Mouse (Mus musculus) liver, embryonic 12.5 days (tissue): ENCODE measurements around the gene Gje1. TPM values are rescaled to one million over a fixed set of nuclear protein-coding genes. Genes with fewer than 3 reads are reported as not detected.

Source experiments
- ATAC-seq: fragments of 200-750 bp; cut with Nextera tagmentation; 2 replicates; pipeline ENCODE4 v1.8.0; 2017; ENCODE audit warnings: moderate number of reproducible peaks, mild to moderate bottlenecking, moderate library complexity
- H3K27ac ChIP-seq: fragments of 300-500 bp; sonication (generic); 2 replicates; pipeline ENCODE4 v1.5.1; 2016; ENCODE audit warnings: mild to moderate bottlenecking
- H3K27me3 ChIP-seq: fragments of 300-500 bp; sonication (generic); replicated peaks from 2 replicates; pipeline ENCODE4 v1.6.1; 2016; ENCODE audit warnings: mild to moderate bottlenecking, moderate library complexity
- H3K36me3 ChIP-seq: fragments of 300-500 bp; sonication (generic); 2 replicates; pipeline ENCODE4 v1.6.1; 2016; ENCODE audit warnings: mild to moderate bottlenecking, moderate library complexity
- H3K4me1 ChIP-seq: fragments of 300-500 bp; sonication (generic); 2 replicates; pipeline ENCODE4 v1.6.1; 2016
- H3K4me2 ChIP-seq: fragments of 300-500 bp; sonication (generic); 2 replicates; pipeline ENCODE4 v1.6.1; 2016; ENCODE audit warnings: mild to moderate bottlenecking, moderate library complexity
- H3K4me3 ChIP-seq: fragments of 300-500 bp; sonication (generic); 2 replicates; pipeline ENCODE4 v1.5.1; 2016; ENCODE audit warnings: mild to moderate bottlenecking, moderate library complexity
- H3K9ac ChIP-seq: fragments of 300-500 bp; sonication (generic); 2 replicates; pipeline ENCODE4 v1.6.1; 2016; ENCODE audit warnings: mild to moderate bottlenecking, moderate library complexity
- H3K9me3 ChIP-seq: fragments of 300-500 bp; sonication (generic); replicated peaks from 2 replicates; pipeline ENCODE4 v1.6.1; 2016; ENCODE audit warnings: mild to moderate bottlenecking, moderate library complexity
- WGBS: fragments of 180-500 bp; shearing (Covaris S2); methylation state at CpG from one replicate; pipeline ENCODE4 v1.1.7; 2016; ENCODE audit not compliant: insufficient replicate concordance; 5-methylcytosine and 5-hydroxymethylcytosine counted together
- polyA plus RNA-seq: library from polyadenylated mRNA; unstranded; fragments of >200 nt; fragmentation: Nextera tagmentation; extraction: Ambion mirVana; gene quantifications from 2 replicates; pipeline ENCODE4 v1.2.1, GENCODE M21; 2016

The Gje1 gene
- not detected in 2 replicates for polyA plus RNA-seq

DNA sequence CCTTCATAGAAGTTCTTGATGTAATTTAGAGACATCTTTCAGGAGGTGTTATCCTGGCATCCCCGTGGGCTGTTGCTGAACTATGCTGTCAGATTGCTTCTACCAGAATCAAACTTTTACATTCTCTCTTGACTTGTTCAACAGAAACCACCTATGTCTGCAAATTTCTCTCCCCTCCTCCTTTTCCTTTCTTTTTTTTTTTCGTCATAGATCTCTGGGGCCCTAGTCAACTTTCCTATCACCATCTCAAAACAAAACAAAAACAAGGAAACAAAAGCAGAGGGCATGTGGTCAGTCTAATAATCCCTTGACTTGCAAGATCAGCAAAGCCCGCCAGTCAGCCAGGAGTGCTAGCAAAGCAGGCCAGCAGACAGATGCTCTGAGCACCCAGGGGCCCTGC lies at the start of gene Gje1:
Gje1 (minus strand) TSS at position 101 of the 400 bp plus-strand sequence.
- Histone ChIP-seq H3K27me3 (no peaks in the 10 kb centered on the region), H3K4me3 (no peak within 1 kb of the TSS), H3K36me3 (no peaks in the 10 kb centered on the region), H3K27ac (no peak within 1 kb of the TSS), H3K4me1 (no peaks in the 10 kb centered on the region), H3K9me3 (no peaks in the 10 kb centered on the region), H3K4me2 (no peak within 1 kb of the TSS), H3K9ac (no peak within 1 kb of the TSS)
- WGBS = 43% methylated on average over 3 of the region's 3 CpGs
- ATAC-seq = no peak

GRCm38 (mm10) chr10:14760618-14761017 lies 42.6 kb upstream of the Gje1 start:
- no peak for ATAC-seq
- Histone ChIP-seq H3K27ac (no peak overlapping the region), H3K36me3 (no peaks in the 10 kb centered on the region), H3K4me1 (no peaks in the 10 kb centered on the region), H3K27me3 (peaks cover 17% of the 10 kb centered on the region), H3K9me3 (no peaks in the 10 kb centered on the region), H3K4me2 (peak overlapping the region; percentile 50; the same call in 1 of the 2 replicates), H3K4me3 (no peak overlapping the region), H3K9ac (no peak overlapping the region)
- WGBS = 25% methylated on average over 8 of the region's 8 CpGs

DNA sequence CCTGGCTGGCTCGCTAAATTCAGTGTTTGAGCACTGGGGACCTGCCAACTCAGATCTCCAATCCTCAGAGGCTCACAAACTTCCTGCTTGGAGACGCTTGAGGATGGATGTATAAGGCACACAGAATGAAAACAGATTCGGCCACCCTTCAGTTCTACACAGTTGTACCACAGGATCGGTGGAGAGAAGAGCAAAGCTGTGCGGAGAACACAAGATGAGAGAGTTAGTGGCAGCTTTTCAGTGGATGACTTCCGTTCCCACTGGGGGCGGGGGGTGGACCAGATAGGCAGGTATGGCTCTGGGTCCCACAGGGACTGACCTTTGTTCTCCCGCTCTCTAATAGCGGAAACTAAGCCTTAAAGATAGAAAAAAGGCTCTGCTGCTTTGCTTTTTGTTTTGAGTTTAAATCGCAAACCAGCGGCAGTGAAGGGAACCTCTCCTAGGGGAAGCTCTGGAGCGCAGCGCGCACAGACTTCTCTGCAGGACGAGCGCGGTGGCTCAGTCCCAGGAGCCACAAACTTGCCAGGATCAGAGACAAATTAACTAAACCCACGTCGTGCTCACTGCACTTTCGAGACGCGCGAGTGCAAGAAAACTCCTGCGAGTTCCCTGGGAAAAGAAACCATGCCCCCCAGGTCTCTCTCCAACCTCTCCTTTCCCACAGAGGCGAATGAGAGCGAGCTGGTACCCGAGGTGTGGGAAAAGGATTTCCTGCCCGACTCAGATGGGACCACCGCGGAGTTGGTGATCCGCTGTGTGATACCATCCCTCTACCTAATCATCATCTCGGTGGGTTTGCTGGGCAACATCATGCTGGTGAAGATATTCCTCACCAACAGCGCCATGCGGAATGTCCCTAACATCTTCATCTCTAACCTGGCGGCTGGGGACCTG lies 41.9 kb upstream of the Gje1 start:
- peak overlapping the region; percentile 23 for H3K4me3 ChIP-seq

DNA sequence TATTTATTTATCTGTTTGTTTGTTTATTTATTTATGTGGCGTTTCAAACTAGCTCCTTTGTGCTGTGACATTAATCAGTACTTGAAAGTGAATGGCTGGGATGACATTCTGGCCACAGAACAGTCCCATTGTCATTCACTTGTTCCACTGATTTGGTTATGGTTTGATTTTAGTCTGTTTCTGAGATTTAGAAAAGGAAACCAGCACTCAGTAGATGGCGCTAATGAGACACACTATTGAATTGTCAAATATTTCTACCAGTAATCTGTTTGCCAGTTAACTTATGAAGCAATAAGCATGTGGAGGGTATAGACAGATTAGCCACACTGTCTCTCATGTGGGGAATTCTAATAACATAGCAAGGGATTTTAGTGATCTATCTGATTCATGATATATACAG lies 16.3 kb upstream of the Gje1 start:
- WGBS = 11% methylated on average over 2 of the region's 2 CpGs
- no peaks in the 10 kb centered on the region for H3K27me3 ChIP-seq
- no peak for ATAC-seq
- no peak overlapping the region for H3K4me2 ChIP-seq
- H3K4me1 ChIP-seq = no peaks in the 10 kb centered on the region
- H3K9me3 ChIP-seq = no peaks in the 10 kb centered on the region
- no peak overlapping the region for H3K27ac ChIP-seq
- no peak overlapping the region for H3K9ac ChIP-seq
- H3K4me3 ChIP-seq = no peak overlapping the region
- no peaks in the 10 kb centered on the region for H3K36me3 ChIP-seq

More for the DNA sequence above, 41.9 kb upstream of the Gje1 start:
- Histone ChIP-seq H3K9me3 (no peaks in the 10 kb centered on the region), H3K4me2 (peak overlapping the region; percentile 50), H3K36me3 (no peaks in the 10 kb centered on the region), H3K9ac (no peak overlapping the region), H3K4me1 (no peaks in the 10 kb centered on the region), H3K27ac (no peak overlapping the region), H3K27me3 (peaks cover 17% of the 10 kb centered on the region)
- no peak for ATAC-seq
- 6% methylated on average over 35 of the region's 35 CpGs for WGBS

DNA sequence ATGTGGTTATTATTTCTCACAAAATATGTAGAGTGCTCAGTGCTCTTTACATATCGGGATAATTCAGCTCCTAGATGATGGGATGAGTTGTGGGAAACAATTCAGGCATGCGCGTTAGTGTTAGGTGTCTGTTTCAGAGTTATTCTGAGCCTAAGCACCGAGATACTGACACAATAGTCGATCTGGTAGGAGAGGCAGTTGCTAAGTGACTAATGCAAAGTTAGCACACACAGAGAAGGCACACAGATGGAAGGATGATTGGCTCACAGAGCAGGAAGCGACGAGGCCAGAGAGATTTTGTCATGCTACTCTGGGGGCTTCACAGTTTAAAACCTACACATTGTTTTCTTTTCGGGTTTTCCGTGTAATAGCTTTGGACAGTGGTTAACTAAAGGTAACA lies 7.7 kb upstream of the Gje1 start:
- Histone ChIP-seq H3K4me2 (no peak overlapping the region), H3K4me1 (no peaks in the 10 kb centered on the region), H3K36me3 (no peaks in the 10 kb centered on the region), H3K4me3 (no peak overlapping the region), H3K9ac (no peak overlapping the region), H3K27ac (no peak overlapping the region), H3K27me3 (no peaks in the 10 kb centered on the region), H3K9me3 (no peaks in the 10 kb centered on the region)
- ATAC-seq = no peak
- 60% methylated on average over 9 of the region's 9 CpGs for WGBS

GRCm38 (mm10) chr10:14705072-14706066 lies 12.6 kb downstream of the Gje1 start, which contains the start of the genes Vta1 and Nmbr:
TSS of gene Vta1 (minus strand) at chr10:14705560.
TSS of gene Nmbr (plus strand) at chr10:14705591.
- Histone ChIP-seq H3K36me3 (no peaks in the 10 kb centered on the region; the same call in 1 of the 2 replicates), H3K27me3 (no peaks in the 10 kb centered on the region), H3K4me2 (peak within 1 kb of the TSS; percentile 72), H3K4me3 (peak within 1 kb of the TSS; percentile 93), H3K4me1 (peaks cover 15% of the 10 kb centered on the region), H3K9ac (peak within 1 kb of the TSS; percentile 83), H3K9me3 (no peaks in the 10 kb centered on the region), H3K27ac (peak within 1 kb of the TSS; percentile 79)
- under 1% methylated on average over 50 of the region's 50 CpGs for WGBS
- ATAC-seq = peak; percentile 99

DNA sequence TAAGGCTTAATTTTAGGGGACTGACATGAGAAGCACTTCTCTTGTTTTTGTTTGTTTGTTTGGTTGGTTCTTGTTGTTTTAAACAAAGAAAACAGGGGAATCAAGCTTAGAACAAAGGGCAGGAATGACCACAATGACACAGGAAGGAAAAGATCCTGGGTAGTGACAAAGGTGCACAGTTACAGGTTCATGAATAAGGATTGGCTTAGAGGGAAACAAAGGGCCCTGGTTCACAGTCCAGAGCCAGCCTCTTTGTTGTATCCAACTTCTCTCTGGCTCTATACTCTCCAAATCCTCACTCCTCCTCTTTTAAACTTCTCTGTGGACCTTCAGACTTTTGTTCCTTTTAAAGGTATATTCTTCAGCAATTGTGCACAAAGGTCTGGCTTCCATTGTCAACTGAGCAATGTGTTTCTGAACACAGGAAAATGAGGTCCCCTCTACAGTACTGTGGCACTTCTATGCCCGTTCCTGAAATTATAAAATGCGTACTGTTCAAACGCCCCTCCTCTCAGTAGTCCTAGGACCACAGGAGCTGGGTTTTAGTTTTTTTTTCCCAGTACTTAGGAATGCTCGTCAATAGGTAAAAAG lies 14.1 kb downstream of the Gje1 start:
- Histone ChIP-seq H3K36me3 (no peaks in the 10 kb centered on the region; the same call in 1 of the 2 replicates), H3K4me3 (peak overlapping the region; percentile 93), H3K27ac (no peak overlapping the region), H3K4me1 (peaks cover 15% of the 10 kb centered on the region), H3K9ac (peak overlapping the region; percentile 83; the same call in 1 of the 2 replicates), H3K4me2 (peak overlapping the region; percentile 72), H3K27me3 (no peaks in the 10 kb centered on the region), H3K9me3 (no peaks in the 10 kb centered on the region)
- 60% methylated on average over 4 of the region's 4 CpGs for WGBS
- no peak for ATAC-seq

DNA sequence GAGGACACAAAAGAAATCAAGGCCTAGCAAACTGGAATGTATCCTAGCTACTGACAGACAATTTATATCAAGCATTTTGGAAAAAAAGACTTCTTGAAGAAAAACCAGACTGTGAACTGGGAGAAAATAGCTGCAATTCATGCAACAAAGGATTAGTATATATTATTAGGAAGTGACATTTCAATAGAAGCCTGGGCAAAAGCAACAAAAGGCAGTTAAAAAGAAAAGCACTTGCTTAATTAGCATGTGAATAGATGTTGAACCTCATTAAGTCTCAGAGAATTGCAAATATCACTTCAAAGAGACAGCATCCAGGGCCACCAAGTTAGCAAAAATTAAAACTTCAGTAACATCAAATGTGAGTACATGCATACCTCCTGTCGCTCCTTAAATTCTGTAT lies 14.8 kb downstream of the Gje1 start:
- WGBS = 90% methylated on average over 1 of the region's 1 CpGs
- no peak for ATAC-seq
- Histone ChIP-seq H3K4me1 (peaks cover 15% of the 10 kb centered on the region), H3K9me3 (no peaks in the 10 kb centered on the region), H3K27ac (no peak overlapping the region), H3K4me2 (no peak overlapping the region), H3K27me3 (no peaks in the 10 kb centered on the region), H3K36me3 (no peaks in the 10 kb centered on the region; the same call in 1 of the 2 replicates), H3K9ac (no peak overlapping the region), H3K4me3 (no peak overlapping the region)

GRCm38 (mm10) chr10:14690349-14690748 lies 27.7 kb downstream of the Gje1 start:
- Histone ChIP-seq H3K9ac (no peak overlapping the region), H3K27me3 (no peaks in the 10 kb centered on the region), H3K36me3 (peaks cover 17% of the 10 kb centered on the region), H3K4me2 (no peak overlapping the region), H3K9me3 (0 out of 2 replicates have a peak, but pooled peaks cover 3% of the 10 kb centered on the region), H3K27ac (no peak overlapping the region), H3K4me3 (no peak overlapping the region), H3K4me1 (0 out of 2 replicates have a peak, but pooled peaks cover 13% of the 10 kb centered on the region)
- 82% methylated on average over 3 of the region's 3 CpGs for WGBS
- no peak for ATAC-seq

DNA sequence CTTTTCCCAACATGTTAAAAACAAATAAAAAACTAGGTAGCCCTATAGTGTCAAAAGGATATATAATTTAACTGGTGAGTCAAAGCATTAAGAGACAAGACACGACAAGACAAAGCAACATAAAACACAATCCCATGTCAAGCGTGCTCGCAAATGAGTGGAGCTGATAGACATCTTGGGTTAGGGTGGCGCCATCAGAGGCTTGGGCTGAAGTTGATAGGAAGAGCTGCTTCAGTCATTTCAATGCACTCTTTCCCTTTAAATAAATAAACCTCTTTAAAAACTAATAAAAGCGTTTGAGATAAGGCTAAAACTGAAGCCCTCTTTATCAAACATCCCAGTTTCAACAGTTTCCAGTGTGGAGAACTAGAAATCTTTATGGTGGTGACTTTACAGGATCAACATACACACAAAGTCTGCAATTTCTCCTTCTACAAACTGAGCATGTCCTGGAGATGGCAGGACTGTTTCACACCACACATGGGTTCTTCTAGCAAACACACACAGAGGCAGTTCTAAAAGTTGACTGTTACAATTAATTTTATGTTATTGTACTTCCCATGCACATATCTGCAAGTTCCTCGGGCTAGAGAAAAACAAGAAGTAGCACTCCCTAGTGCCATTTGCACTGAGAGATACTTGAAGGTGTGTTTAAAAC lies 29.1 kb downstream of the Gje1 start:
- Histone ChIP-seq H3K27me3 (no peaks in the 10 kb centered on the region), H3K9ac (no peak overlapping the region), H3K4me2 (no peak overlapping the region), H3K4me3 (no peak overlapping the region), H3K4me1 (0 out of 2 replicates have a peak, but pooled peaks cover 13% of the 10 kb centered on the region), H3K9me3 (0 out of 2 replicates have a peak, but pooled peaks cover 3% of the 10 kb centered on the region), H3K36me3 (peaks cover 22% of the 10 kb centered on the region), H3K27ac (no peak overlapping the region)
- no peak for ATAC-seq
- 60% methylated on average over 6 of the region's 6 CpGs for WGBS

GRCm38 (mm10) chr10:14685663-14686062 lies 32.4 kb downstream of the Gje1 start:
- no peak for ATAC-seq
- Histone ChIP-seq H3K27me3 (no peaks in the 10 kb centered on the region), H3K9me3 (0 out of 2 replicates have a peak, but pooled peaks cover 3% of the 10 kb centered on the region), H3K4me1 (0 out of 2 replicates have a peak, but pooled peaks cover 13% of the 10 kb centered on the region), H3K27ac (no peak overlapping the region), H3K36me3 (peaks cover 23% of the 10 kb centered on the region), H3K4me3 (no peak overlapping the region), H3K9ac (no peak overlapping the region), H3K4me2 (no peak overlapping the region)
- 93% methylated on average over 1 of the region's 1 CpGs for WGBS
